Mouse (Mus musculus): ENCODE data around the gene Trpm2.
"Not testable (repeated sequence)": the region's sequence is repeated elsewhere in the genome, so short reads cannot be mapped to it uniquely, and the experiment has no call there.

The Trpm2 gene

DNA sequence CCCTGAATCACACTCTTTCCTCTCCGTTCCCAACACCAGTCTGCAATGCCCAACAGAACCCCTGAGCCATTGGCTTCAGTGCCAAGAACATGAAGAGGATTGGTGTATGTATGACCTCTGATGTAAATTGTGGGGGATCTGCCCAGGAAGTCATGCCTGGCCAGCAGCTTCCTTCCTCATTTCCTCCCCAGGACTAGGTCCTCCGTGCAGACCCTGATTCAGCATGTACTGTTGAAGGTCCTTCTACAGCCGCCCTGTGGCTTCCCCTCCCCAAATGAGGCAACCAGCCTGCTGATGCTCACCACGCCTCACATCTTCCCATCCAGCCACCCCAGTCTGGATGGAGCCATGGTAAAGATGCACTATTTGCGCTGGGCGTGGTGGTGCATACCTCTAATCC lies at the start of gene Trpm2:
Gene Trpm2, minus strand, starts transcription at position 83 of the 400 bp plus-strand sequence.
- no peak for DNase-seq (ENCODE audit: low spot score)

GRCm38 (mm10) chr10:78019984-78020383 lies 49.6 kb upstream of the Trpm2 start:
- not testable (repeated sequence) for DNase-seq (ENCODE audit: low spot score)

DNA sequence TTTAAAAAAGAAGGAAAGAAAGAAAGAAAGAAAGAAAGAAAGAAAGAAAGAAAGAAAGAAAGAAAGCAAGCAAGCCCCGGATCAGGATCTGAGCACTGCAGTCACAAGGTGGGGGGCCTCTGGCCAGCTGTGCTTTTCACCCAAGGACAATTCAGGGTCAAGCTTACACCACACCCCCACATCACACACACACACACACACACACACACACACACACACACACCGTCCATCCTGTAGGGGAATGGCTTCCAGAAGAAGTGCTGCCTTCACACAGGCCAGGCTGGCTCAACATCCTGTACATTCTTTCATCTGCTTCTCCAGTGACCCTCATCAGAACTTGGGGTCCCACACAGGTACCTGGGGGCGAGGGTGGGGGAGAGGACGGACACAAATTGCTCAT lies 48.9 kb upstream of the Trpm2 start:
- no peak for DNase-seq (ENCODE audit: low spot score)

DNA sequence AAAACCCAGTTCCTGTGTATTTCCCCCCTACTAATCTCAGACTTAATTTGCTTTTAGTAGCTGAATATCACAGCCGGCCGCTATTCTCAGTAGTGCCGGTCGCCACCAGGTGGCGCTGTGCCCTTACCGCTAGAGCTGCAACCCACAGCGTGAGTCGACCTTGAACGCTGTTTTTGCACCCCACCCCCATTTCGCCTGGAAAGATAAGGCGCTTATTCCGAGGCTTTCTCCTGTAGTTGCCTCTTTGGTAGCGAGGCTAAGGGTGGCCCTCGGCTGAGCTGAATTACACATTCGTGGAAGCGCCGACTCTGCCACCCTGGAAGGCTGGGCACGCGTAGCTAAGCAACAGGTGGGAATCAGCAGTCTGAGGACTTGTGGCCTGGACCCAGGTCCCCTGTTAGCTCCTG lies 48.4 kb upstream of the Trpm2 start:
- DNase-seq (ENCODE audit: low spot score), result peak; percentile 82

- no peak for DNase-seq (ENCODE audit: low spot score)
Measured at GRCm38 (mm10) chr10:78016366-78016765, 46.0 kb upstream of the Trpm2 start.

GRCm38 (mm10) chr10:78015489-78015888 lies 45.1 kb upstream of the Trpm2 start:
- no peak for DNase-seq (ENCODE audit: low spot score)

- no peak for DNase-seq (ENCODE audit: low spot score)
Measured at GRCm38 (mm10) chr10:78012661-78013495, 42.5 kb upstream of the Trpm2 start.

GRCm38 (mm10) chr10:78011116-78011515 lies 40.8 kb upstream of the Trpm2 start:
- not testable (repeated sequence) for DNase-seq (ENCODE audit: low spot score)

DNA sequence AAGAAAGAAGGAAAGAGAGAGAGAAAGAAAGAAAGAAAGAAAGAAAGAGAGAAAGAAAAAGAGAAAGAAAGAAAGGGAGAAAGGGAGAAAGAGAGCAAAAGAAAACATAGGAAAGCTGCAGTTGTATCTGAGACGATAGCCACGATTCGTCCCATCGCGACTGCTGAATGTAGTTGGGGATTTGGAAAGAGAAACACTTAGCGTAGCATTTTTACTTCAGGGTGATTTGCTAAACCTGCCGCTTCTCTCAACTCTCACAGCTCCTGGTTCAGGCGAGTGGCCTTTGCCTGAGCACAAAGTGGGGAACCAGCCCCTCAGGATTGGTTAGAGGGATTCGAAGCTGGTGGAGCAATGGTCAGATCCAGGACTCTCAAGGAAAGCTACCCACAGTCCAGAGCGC lies 40.0 kb upstream of the Trpm2 start:
- no peak for DNase-seq (ENCODE audit: low spot score)

DNA sequence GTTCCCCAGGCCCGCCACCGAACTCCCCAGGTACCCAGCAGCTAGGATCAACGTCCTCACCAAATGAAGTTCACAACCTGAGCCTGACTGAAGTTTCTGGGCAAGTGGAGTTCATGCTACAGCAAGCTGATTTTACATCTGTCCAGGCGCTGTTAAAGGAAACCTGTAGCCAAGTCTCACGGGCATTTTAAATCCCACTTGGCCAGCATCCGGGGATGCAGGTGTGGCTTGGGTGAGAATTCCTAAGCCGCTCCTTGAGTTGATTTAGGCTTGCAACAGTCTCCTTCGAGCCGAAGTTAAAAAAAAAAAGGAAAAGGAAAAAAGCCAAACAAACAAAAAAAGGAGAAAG lies 39.6 kb upstream of the Trpm2 start, which contains the start of gene Pfkl:
Gene Pfkl, minus strand, starts transcription at position 139 of the 349 bp plus-strand sequence.
- no peak for DNase-seq (ENCODE audit: low spot score)

GRCm38 (mm10) chr10:78009184-78009944 lies 39.0 kb upstream of the Trpm2 start:
- peak; percentile 97 for DNase-seq (ENCODE audit: low spot score)

GRCm38 (mm10) chr10:78008169-78008568 lies 37.8 kb upstream of the Trpm2 start:
- DNase-seq (ENCODE audit: low spot score), result no peak

DNA sequence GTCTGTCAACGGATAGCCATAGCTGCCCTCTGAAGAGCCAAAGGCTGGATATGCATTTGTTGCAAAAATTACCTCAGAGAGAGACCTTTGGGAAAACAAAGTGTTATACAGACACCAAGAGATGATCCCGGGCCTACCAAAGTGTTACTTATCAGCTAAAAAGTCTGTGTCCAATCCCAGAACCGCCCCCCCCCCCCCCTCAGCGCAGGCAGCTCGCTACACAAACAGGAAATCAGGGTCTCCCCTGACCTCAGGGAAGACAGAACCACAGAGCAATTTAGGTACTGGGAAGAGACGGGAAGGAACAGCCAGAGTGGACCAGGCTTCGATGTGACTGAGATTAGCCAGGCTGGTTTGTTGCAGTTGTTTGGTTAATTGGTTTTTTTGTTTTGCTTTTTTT lies 36.8 kb upstream of the Trpm2 start:
- DNase-seq (ENCODE audit: low spot score), result no peak

- no peak for DNase-seq (ENCODE audit: low spot score)
Measured at GRCm38 (mm10) chr10:78005791-78006438, 35.6 kb upstream of the Trpm2 start.

DNA sequence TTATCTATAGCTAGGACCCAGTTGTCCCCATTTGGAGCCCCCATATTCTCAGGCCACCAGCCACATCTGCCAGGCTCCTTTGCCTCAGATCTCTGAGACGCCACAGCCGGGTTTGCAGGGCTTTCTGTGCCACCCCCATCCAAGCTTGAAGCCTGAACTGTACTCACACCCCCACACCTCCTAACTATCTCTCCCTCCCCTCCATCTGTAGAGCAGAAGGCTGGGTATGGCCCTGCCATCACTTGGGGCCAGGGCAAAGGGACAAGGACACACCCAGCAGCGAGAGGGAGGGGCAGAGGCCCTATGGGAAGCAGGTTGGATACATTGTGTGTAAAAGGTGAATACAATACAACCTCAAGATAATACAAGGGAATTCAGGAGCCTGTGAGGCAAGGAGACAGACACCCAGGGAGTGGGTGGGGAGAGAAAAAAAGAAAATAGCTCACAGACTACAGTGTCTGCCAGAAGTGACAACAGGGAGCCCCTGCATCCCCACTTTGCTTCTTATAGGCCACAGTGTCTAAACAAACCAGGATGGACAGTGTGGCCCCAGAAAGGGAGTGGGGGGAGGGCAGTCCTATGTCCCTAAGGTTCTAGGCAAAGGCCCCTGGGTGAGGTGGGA lies 34.2 kb upstream of the Trpm2 start:
- no peak for DNase-seq (ENCODE audit: low spot score)

DNA sequence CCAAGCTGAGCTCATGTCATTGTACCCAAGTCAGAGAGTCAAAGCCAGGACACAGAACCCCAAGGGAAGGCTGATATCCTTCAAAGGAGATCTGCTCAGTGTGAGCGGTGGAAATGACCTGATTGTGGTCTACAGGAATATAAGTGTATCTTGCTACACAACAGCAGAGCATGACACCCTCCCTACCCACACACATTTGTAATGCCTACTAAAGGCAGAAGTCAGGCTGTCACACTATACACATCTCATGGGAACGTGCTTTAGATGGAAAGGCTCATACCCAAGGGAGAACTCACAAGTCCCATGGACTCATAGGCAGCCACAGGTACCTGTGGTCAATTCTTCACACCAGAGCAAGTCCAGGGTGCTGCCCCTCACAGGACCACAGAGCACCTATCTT lies 32.0 kb upstream of the Trpm2 start:
- DNase-seq (ENCODE audit: low spot score), result no peak

DNA sequence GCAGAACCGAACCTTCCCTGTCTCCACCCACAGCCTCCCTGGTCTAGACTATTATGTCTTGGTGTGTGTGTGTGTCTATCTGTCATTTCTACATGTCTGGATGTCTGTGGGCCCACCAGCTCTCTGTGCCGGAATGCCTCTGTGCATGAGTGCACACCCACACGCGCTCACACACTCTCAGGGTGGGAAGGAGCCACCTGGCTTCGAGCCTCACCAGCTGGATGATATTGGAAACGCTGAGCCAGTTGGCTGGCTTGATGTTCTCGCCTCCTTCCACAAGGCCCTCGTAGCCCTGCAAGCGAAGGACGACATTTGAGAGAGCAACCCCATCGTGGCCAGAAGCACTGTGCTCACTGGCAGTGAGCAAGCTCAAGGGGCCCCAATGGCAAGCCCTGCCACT lies 31.4 kb upstream of the Trpm2 start:
- DNase-seq (ENCODE audit: low spot score), result no peak

- no peak for DNase-seq (ENCODE audit: low spot score)
Measured at GRCm38 (mm10) chr10:78000200-78000599, 29.8 kb upstream of the Trpm2 start.

DNA sequence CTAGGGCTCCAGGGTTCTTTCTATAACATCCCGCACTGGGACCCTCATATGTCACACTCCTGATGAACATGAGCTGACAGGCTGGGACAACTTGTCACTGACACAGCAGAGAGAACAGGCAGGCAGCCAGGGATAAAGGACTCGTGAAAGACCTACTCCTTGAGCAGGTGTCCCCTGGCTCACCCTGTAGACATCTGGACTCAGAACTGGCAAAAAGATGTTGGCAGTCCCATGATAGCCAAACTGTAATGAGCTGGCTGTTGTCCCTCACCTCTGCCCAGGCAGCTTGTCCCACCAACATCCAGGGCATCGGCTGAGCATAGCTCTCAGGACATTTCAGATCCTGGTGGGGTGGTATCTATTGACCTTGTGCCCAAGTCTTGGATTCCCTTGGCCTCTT lies 25.3 kb upstream of the Trpm2 start:
- no peak for DNase-seq (ENCODE audit: low spot score)

DNA sequence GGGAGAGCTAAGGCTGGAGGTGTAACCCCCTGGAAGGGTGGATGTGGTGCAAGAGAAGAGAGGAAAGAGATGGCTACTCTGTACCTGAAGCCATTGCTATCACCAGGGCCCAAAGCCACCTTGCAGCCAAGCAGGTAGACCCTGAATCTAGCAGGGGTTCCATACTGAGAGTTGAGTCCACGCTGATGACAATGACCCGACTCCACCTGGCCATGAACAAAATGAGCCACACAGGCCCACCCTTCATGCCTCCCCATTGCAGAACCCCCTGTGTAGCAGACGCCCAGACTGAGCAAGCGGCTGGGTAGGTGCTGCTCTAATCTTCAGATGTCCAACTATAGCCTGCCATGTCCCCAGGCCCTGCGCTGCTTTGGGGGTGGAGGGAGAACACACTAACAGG lies 15.4 kb upstream of the Trpm2 start:
- no peak for DNase-seq (ENCODE audit: low spot score)

GRCm38 (mm10) chr10:77984660-77985059 lies 14.3 kb upstream of the Trpm2 start:
- peak; percentile 73 for DNase-seq (ENCODE audit: low spot score)
